Mouse (Mus musculus): ENCODE measurements around the gene Art1. TPM values are rescaled to one million over a fixed set of nuclear protein-coding genes. Genes with fewer than 3 reads are reported as not detected.

Gene Art1
- polyA plus RNA-seq, 1 experiment from 2014 or later: 0.67 TPM

- H3K27me3 ChIP-seq (ENCODE audit: low read depth, poor library complexity, severe bottlenecking): no peaks in the 10 kb centered on the region
- no peak overlapping the region for H3K27ac ChIP-seq (replicated peaks)
- H3K4me3 ChIP-seq: no peak overlapping the region
- H3K36me3 ChIP-seq: peaks cover 5% of the 10 kb centered on the region
- WGBS: 87% methylated on average over 45 of the region's 45 CpGs
- no peaks in the 10 kb centered on the region; the same call in 1 of the 2 replicates for H3K4me1 ChIP-seq
- DNase-seq (ENCODE audit: low spot score): no peak
- H3K9me3 ChIP-seq (replicated peaks): no peaks in the 10 kb centered on the region
Observed at GRCm38 (mm10) chr7:102113151-102113729, 11.7 kb downstream of the Art1 start.

- Histone ChIP-seq H3K36me3 (peaks cover 40% of the 10 kb centered on the region), H3K9me3 (replicated peaks) (no peaks in the 10 kb centered on the region), H3K27ac (replicated peaks) (no peak within 1 kb of the TSS), H3K27me3 (ENCODE audit: low read depth, poor library complexity, severe bottlenecking) (no peaks in the 10 kb centered on the region), H3K4me3 (no peak within 1 kb of the TSS), H3K4me1 (no peaks in the 10 kb centered on the region; the same call in 1 of the 2 replicates)
- WGBS: 44% methylated on average over 7 of the region's 7 CpGs
- DNase-seq (ENCODE audit: low spot score): no peak
Observed at GRCm38 (mm10) chr7:102116579-102117331, 15.2 kb downstream of the Art1 start, which contains the start of gene Chrna10. TSS of gene Chrna10 (minus strand) at chr7:102116828.

GRCm38 (mm10) chr7:102117382-102117781 is 15.8 kb downstream of the Art1 start:
- 77% methylated on average over 6 of the region's 6 CpGs for WGBS
- peaks cover 46% of the 10 kb centered on the region for H3K36me3 ChIP-seq
- no peak overlapping the region for H3K4me3 ChIP-seq
- H3K4me1 ChIP-seq: no peaks in the 10 kb centered on the region; the same call in 1 of the 2 replicates
- no peak overlapping the region for H3K27ac ChIP-seq (replicated peaks)
- DNase-seq (ENCODE audit: low spot score): no peak
- H3K27me3 ChIP-seq (ENCODE audit: low read depth, poor library complexity, severe bottlenecking): no peaks in the 10 kb centered on the region
- H3K9me3 ChIP-seq (replicated peaks): no peaks in the 10 kb centered on the region

- no peaks in the 10 kb centered on the region for H3K27me3 ChIP-seq (ENCODE audit: low read depth, poor library complexity, severe bottlenecking)
- no peak for DNase-seq (ENCODE audit: low spot score)
- 97% methylated on average over 10 of the region's 10 CpGs for WGBS
- H3K36me3 ChIP-seq: peaks cover 76% of the 10 kb centered on the region
- H3K9me3 ChIP-seq (replicated peaks): no peaks in the 10 kb centered on the region
- H3K4me3 ChIP-seq: no peak overlapping the region
- no peak overlapping the region for H3K27ac ChIP-seq (replicated peaks)
- H3K4me1 ChIP-seq: no peaks in the 10 kb centered on the region; the same call in 1 of the 2 replicates
Observed at GRCm38 (mm10) chr7:102120326-102120725, 18.8 kb downstream of the Art1 start.

- Histone ChIP-seq H3K27ac (replicated peaks) (no peak overlapping the region), H3K4me3 (no peak overlapping the region), H3K27me3 (ENCODE audit: low read depth, poor library complexity, severe bottlenecking) (no peaks in the 10 kb centered on the region), H3K36me3 (peaks cover 100% of the 10 kb centered on the region), H3K9me3 (replicated peaks) (no peaks in the 10 kb centered on the region), H3K4me1 (no peaks in the 10 kb centered on the region)
- 97% methylated on average over 4 of the region's 4 CpGs for WGBS
- no peak for DNase-seq (ENCODE audit: low spot score)
Observed at GRCm38 (mm10) chr7:102132395-102132794, 30.9 kb downstream of the Art1 start.

- Histone ChIP-seq H3K4me3 (no peak overlapping the region), H3K27me3 (ENCODE audit: low read depth, poor library complexity, severe bottlenecking) (no peaks in the 10 kb centered on the region), H3K27ac (replicated peaks) (no peak overlapping the region), H3K4me1 (no peaks in the 10 kb centered on the region), H3K36me3 (peaks cover 100% of the 10 kb centered on the region), H3K9me3 (replicated peaks) (no peaks in the 10 kb centered on the region)
- WGBS: 85% methylated on average over 1 of the region's 1 CpGs
- DNase-seq (ENCODE audit: low spot score): peak; percentile 40
Observed at GRCm38 (mm10) chr7:102137464-102137863, 35.9 kb downstream of the Art1 start.

GRCm38 (mm10) chr7:102137898-102138297 is 36.4 kb downstream of the Art1 start:
- no peak for DNase-seq (ENCODE audit: low spot score)
- Histone ChIP-seq H3K4me3 (no peak overlapping the region), H3K36me3 (peaks cover 98% of the 10 kb centered on the region), H3K9me3 (replicated peaks) (no peaks in the 10 kb centered on the region), H3K27me3 (ENCODE audit: low read depth, poor library complexity, severe bottlenecking) (no peaks in the 10 kb centered on the region), H3K27ac (replicated peaks) (no peak overlapping the region), H3K4me1 (no peaks in the 10 kb centered on the region)
- WGBS: 97% methylated on average over 5 of the region's 5 CpGs

GRCm38 (mm10) chr7:102153691-102154090 is 52.1 kb downstream of the Art1 start:
- H3K27me3 ChIP-seq (ENCODE audit: low read depth, poor library complexity, severe bottlenecking): no peaks in the 10 kb centered on the region
- 97% methylated on average over 5 of the region's 5 CpGs for WGBS
- H3K4me1 ChIP-seq: no peaks in the 10 kb centered on the region
- no peak overlapping the region for H3K27ac ChIP-seq (replicated peaks)
- peaks cover 98% of the 10 kb centered on the region for H3K36me3 ChIP-seq
- H3K4me3 ChIP-seq: no peak overlapping the region
- no peak for DNase-seq (ENCODE audit: low spot score)
- no peaks in the 10 kb centered on the region for H3K9me3 ChIP-seq (replicated peaks)

Other genes with a start within 250 kb of the Art1 start
- gene Folr2, start 244.5 kb upstream of the Art1 start, polyA plus RNA-seq (2016; fragmentation: Nextera tagmentation; extraction: Ambion mirVana): 0.70 and 1.1 TPM in 2 replicates
- gene Anapc15, start 238.0 kb upstream of the Art1 start, polyA plus RNA-seq (2016; fragmentation: Nextera tagmentation; extraction: Ambion mirVana): 110 and 123 TPM in 2 replicates
- 17.9 and 19.5 TPM in 2 replicates for gene Folr1, start 231.0 kb upstream of the Art1 start, polyA plus RNA-seq (2016; fragmentation: Nextera tagmentation; extraction: Ambion mirVana)
- gene Lamtor1, start 195.8 kb upstream of the Art1 start, polyA plus RNA-seq (2016; fragmentation: Nextera tagmentation; extraction: Ambion mirVana): 164 and 166 TPM in 2 replicates
- 0.37 and 0.87 TPM in 2 replicates for gene Tomt, start 195.4 kb upstream of the Art1 start, polyA plus RNA-seq (2016; fragmentation: Nextera tagmentation; extraction: Ambion mirVana)
- gene Lrrc51, start 167.8 kb upstream of the Art1 start, polyA plus RNA-seq (2016; fragmentation: Nextera tagmentation; extraction: Ambion mirVana): 10.6 and 12.7 TPM in 2 replicates
- 76.9 and 91.8 TPM in 2 replicates for gene Numa1, start 167.6 kb upstream of the Art1 start, polyA plus RNA-seq (2016; fragmentation: Nextera tagmentation; extraction: Ambion mirVana)
- 3.8 and 4.1 TPM in 2 replicates for gene Il18bp, start 83.1 kb upstream of the Art1 start, polyA plus RNA-seq (2016; fragmentation: Nextera tagmentation; extraction: Ambion mirVana)
- gene Rnf121, start 36.3 kb upstream of the Art1 start, polyA plus RNA-seq (2016; fragmentation: Nextera tagmentation; extraction: Ambion mirVana): 31.1 and 32.7 TPM in 2 replicates
- gene Xndc1, start 36.2 kb upstream of the Art1 start, polyA plus RNA-seq (2016; fragmentation: Nextera tagmentation; extraction: Ambion mirVana): 44.2 and 45.3 TPM in 2 replicates
- gene Xntrpc, start 36.0 kb upstream of the Art1 start, polyA plus RNA-seq (2016; fragmentation: Nextera tagmentation; extraction: Ambion mirVana): 1.7 and 1.8 TPM in 2 replicates
- gene Trpc2, start 18.6 kb upstream of the Art1 start, polyA plus RNA-seq (2016; fragmentation: Nextera tagmentation; extraction: Ambion mirVana): 0.19 TPM in 1 of 2 replicates, not detected in the other
- gene Art5, start 7.7 kb downstream of the Art1 start, polyA plus RNA-seq (2016; fragmentation: Nextera tagmentation; extraction: Ambion mirVana): 1.9 TPM in 2 replicates
- not detected in 2 replicates for gene Chrna10, start 15.1 kb downstream of the Art1 start, polyA plus RNA-seq (2016; fragmentation: Nextera tagmentation; extraction: Ambion mirVana)
- gene Nup98, start 108.4 kb downstream of the Art1 start, polyA plus RNA-seq (2016; fragmentation: Nextera tagmentation; extraction: Ambion mirVana): 43.9 and 44.4 TPM in 2 replicates
- gene Pgap2, start 108.5 kb downstream of the Art1 start, polyA plus RNA-seq (2016; fragmentation: Nextera tagmentation; extraction: Ambion mirVana): 48.7 and 49.2 TPM in 2 replicates
- 34.8 and 34.9 TPM in 2 replicates for gene Rhog, start 154.3 kb downstream of the Art1 start, polyA plus RNA-seq (2016; fragmentation: Nextera tagmentation; extraction: Ambion mirVana)
- gene Stim1, start 166.1 kb downstream of the Art1 start, polyA plus RNA-seq (2016; fragmentation: Nextera tagmentation; extraction: Ambion mirVana): 11.7 and 12.4 TPM in 2 replicates